Mouse (Mus musculus) embryonic stem cell, embryonic (primary cell): ENCODE data around the gene Sgms1.

Experiments used
- CTCF ChIA-PET, 4 experiments: fragments of 300-600 bp in 2 of 4; fragments of 350-600 bp in 2 of 4; sonication (Branson Sonifier 250); formaldehyde crosslinking; loops; one replicate each; lab custom pipeline; 2022; ENCODE audit warnings: inconsistent platforms in 2 of 4; lab: Charles Lee
- POLR2A ChIA-PET, 4 experiments: fragments of 300-600 bp in 2 of 4; fragments of 350-600 bp in 2 of 4; sonication (Branson Sonifier 250); formaldehyde crosslinking; loops; one replicate each; lab custom pipeline; 2022; ENCODE audit warnings: antibody characterized with exemption in 4 of 4, inconsistent platforms in 1 of 4; lab: Charles Lee

Gene Sgms1

DNA sequence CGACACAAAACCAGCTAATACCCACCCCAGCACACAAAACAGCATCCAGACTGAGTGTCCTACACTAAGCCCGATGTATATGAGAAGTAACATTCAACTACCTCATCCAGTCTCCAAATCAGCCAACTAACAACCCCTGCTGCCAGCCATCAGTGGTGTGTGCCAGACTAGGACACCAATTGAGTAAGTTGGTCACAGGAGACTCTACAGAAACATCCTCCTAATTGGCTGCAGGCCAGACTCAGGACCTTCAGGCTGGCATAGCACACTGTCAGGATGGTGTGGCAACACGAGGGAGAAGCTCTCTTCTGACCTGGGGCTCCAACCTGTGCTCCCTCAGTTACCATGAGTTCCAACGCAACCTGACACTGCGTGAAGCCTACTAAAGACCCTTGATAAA lies 113.3 kb downstream of the Sgms1 start:
- POLR2A ChIA-PET, result interaction anchor here in 2 of 4 experiments (0.7 to 2.9 kb wide), 15 partner anchors 10 to 436 kb away, joined by 3 to 14 read pairs (median 4); no protein-coding TSS in a partner anchor
- CTCF ChIA-PET, result no interaction called here

GRCm38 (mm10) chr19:32275068-32275925 lies 114.2 kb downstream of the Sgms1 start:
- ChIA-PET POLR2A (interaction anchor here in 3 of 4 experiments (0.6 to 2.9 kb wide), 23 partner anchors 9 to 437 kb away, joined by 3 to 14 read pairs (median 4); no protein-coding TSS in a partner anchor), CTCF (interaction anchor here in 1 of 4 experiments (0.9 kb wide), 1 partner anchor 113 kb away, joined by 3 read pairs; no protein-coding TSS in a partner anchor)

- CTCF ChIA-PET, result no interaction called here
Observed at GRCm38 (mm10) chr19:32274145-32274544, 115.4 kb downstream of the Sgms1 start.

DNA sequence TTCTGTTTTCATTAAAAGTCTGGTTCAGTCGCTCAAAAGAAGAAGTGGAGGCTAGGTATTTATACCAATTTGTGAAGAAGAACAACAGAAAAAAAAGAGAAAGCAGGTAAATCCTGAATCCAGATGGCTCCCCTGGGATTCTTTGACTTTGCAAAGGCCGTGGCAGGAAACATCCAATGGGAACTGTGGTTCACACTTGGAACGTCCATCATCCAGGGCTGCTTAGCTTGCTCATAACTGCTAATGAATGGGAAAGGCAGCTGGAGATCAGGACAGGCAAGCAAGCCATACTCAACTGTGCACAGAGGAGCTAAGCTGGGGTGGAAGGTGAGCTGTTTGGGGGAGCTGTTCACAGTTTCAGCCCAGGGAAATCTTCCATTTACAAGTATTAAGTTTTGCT lies 115.8 kb downstream of the Sgms1 start:
- ChIA-PET POLR2A (interaction anchor here in 2 of 4 experiments (0.8 to 3.2 kb wide), 7 partner anchors 9 to 63 kb away, joined by 3 to 21 read pairs (median 3); no protein-coding TSS in a partner anchor), CTCF (interaction anchor here in 1 of 4 experiments (1.0 kb wide), 1 partner anchor 35 kb away, joined by 3 read pairs; no protein-coding TSS in a partner anchor)

More at GRCm38 (mm10) chr19:32274145-32274544, 115.4 kb downstream of the Sgms1 start:
- POLR2A ChIA-PET, result interaction anchor here in 2 of 4 experiments (0.6 to 3.2 kb wide), 11 partner anchors 7 to 78 kb away, joined by 3 to 21 read pairs (median 3); no protein-coding TSS in a partner anchor

DNA sequence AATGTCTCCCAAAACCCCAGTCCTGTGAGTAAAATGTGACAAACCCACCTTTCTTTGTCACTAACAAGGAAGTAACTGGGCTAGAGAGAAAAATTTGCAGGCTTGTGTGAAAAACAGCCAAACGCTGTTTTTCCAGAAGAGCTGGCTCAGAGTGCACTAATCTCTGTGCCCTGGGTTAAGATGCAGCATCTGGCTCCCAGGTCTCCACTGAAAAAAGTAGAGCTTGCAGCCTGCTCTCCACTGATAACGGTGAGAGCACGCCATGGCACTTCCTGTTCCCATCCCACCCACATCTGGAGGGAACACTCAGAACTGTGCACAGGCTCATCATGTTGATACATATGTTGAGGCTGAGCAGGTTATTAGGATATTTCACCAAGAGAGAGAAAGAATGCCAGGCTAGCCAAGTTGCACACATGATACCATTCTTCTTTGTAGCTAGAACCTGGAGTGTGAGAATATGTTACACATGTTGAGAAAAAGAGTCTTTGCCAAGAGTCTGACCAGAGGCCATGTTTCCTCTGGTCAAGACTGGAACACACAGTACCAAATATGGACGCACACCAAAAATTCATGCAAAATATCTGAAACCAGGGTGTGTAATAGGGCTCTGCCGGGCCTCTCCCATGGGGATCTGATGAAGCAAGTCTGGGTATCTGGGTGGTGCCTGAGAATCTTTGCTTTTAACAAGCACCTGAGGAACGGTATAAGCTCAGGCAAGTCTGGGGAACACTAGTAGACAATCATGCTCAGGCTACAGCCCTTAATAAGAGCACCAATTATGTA lies 116.8 kb downstream of the Sgms1 start:
- CTCF ChIA-PET, result interaction anchor here in 2 of 4 experiments (0.7 to 1.0 kb wide), 2 partner anchors 37 to 168 kb away, joined by 3 read pairs; no protein-coding TSS in a partner anchor
- POLR2A ChIA-PET, result interaction anchor here in 3 of 4 experiments (0.6 to 3.2 kb wide), 20 partner anchors 10 to 117 kb away, joined by 3 to 21 read pairs (median 4); partner anchors contain the start of gene Sgms1 (in 2 of the 3)

GRCm38 (mm10) chr19:32271455-32272200 lies 117.9 kb downstream of the Sgms1 start:
- ChIA-PET CTCF (interaction anchor here in 2 of 4 experiments (0.6 to 0.8 kb wide), 3 partner anchors 48 to 169 kb away, joined by 3 to 5 read pairs (median 3); no protein-coding TSS in a partner anchor), POLR2A (interaction anchor here in 3 of 4 experiments (0.7 to 3.2 kb wide), 24 partner anchors 10 to 119 kb away, joined by 3 to 21 read pairs (median 4); partner anchors contain the start of gene Sgms1 (in 2 of the 3))

DNA sequence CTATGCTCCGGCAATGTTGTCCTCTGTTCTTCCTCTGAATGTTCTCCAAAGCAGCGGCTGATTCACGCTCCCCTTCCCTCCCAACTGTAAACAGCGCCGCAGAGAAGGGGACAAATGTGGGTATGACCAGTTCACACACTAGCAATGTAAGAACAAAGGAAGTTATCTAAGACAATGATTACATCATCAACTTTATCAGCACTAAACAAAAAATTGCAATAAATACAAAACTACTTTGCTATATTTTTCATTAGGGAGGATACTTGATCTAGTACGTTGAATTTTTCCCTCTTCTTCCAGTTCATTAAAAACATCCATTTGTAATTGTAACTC lies 119.7 kb downstream of the Sgms1 start:
- ChIA-PET CTCF (no interaction called here), POLR2A (interaction anchor here in 1 of 4 experiments (1.1 to 2.0 kb wide), 2 partner anchors 9 to 96 kb away, joined by 3 to 8 read pairs; no protein-coding TSS in a partner anchor)

DNA sequence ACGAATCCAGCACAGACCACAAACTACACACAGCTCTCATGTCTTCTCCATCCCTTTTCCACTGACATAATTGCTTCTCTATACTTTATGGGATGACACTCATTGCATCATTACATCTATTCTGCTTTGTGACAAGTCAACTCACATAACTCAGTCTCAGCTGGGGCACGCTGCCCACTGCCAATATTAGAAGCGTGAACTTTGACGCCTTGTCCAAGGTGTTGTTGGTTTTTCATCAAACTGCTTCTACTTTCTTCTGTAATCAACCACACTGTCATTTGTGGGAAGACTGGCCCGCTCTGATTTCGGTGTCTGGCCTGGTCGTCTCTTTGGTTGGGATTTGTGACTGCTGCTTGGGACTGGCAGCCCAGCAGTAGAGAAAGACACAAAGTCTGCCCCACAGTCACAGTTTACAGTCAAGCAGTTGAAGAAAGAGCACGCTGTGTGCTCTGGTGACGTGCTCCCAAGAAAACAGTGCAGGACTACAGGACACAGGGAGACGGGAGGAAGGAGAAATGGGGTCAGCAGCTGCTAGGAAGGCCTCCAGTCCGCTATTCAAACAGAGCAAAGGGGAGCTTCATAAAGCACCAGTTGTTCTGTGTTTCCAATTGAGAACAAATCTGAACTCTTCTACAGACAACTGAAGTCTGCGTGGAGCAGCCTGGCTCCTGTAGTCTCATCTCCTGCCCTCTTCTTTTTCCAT lies 120.2 kb downstream of the Sgms1 start:
- ChIA-PET POLR2A (interaction anchor here in 1 of 4 experiments (1.1 to 2.0 kb wide), 2 partner anchors 8 to 96 kb away, joined by 3 to 8 read pairs; no protein-coding TSS in a partner anchor), CTCF (no interaction called here)

DNA sequence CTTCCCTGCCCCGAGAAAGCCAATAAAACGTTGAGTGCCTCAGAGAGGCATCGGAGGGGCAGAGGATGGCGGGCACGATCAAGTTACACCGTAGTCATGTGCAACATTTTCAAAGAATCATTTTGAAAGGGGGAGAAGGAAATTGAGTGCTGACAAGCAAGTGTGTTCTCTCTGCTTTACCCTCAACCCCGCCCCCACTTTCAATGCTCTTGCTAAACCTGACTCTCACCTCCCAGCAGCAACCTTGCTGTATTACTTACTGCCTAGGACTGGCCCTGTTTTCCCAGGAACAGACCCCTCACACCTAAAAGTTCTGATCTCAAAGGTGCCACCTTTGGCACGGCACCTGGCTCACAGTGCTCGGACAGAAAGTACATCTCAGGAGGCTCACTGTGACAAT lies 121.0 kb downstream of the Sgms1 start:
- ChIA-PET POLR2A (interaction anchor here in 1 of 4 experiments (0.9 to 2.0 kb wide), 2 partner anchors 8 to 26 kb away, joined by 4 to 8 read pairs; no protein-coding TSS in a partner anchor), CTCF (no interaction called here)

DNA sequence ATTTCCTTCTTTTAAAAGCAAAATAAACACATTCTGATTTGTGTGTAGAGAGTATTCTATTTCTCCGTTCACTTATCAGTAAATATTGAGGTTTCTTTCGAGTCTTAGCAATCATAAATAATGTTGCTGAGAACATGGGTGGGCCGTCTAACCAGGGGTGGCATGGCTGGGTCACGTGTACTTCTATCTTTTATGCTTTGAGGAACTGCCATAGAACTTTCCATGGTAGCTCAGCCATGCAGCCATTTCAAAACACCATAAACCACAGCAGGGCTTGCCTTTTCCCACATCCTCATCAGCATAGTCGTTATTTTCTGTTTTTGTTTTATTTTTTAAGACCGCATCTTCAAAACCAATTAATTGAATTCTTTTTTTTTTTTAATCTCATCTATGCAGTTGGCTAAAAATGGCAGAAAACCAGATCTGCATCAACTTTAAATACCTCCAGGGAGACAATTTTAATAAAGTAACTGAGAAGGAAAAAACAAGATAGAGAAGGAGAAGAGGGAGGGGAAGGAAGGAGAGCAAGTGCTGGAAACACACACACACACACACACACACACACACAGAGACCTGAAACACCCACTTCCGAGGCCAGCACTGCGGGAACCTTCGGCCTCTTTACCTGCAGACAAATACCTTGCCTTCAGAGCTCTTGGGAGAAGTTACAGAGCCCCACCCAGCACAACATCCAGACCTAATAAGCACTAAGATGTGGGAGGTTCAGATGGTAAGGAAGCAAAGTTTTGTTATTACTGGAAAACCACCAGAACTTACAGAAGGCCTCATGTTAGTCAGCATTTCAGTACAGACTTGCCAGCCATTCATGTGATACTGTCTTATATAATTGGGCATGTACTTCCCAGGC lies 122.9 kb downstream of the Sgms1 start:
- CTCF ChIA-PET, result no interaction called here
- POLR2A ChIA-PET, result interaction anchor here in 2 of 4 experiments (0.7 to 2.4 kb wide), 8 partner anchors 9 to 322 kb away, joined by 3 to 9 read pairs (median 5); no protein-coding TSS in a partner anchor

DNA sequence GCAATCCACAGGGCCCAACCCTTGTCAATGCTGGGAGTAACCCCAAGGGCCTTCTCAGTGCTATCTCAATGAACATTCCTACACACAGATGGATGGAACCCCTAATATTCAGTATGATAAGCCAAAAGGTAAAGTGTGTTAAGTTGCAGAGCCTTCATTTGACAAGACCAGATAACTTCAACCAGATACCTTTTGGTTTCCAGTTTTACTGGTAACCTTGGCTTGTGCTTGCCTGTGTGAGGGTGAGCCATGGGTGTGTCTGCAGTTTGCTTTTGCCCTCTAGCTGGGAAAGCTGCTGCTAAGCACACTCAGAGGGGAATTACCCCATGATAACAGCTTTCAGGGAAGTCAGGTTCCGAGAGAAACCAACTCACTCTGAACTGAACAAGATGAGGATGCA lies 125.8 kb downstream of the Sgms1 start:
- ChIA-PET CTCF (no interaction called here), POLR2A (interaction anchor here in 3 of 4 experiments (0.6 to 2.0 kb wide), 4 partner anchors 9 to 23 kb away, joined by 3 to 9 read pairs (median 3); no protein-coding TSS in a partner anchor)

DNA sequence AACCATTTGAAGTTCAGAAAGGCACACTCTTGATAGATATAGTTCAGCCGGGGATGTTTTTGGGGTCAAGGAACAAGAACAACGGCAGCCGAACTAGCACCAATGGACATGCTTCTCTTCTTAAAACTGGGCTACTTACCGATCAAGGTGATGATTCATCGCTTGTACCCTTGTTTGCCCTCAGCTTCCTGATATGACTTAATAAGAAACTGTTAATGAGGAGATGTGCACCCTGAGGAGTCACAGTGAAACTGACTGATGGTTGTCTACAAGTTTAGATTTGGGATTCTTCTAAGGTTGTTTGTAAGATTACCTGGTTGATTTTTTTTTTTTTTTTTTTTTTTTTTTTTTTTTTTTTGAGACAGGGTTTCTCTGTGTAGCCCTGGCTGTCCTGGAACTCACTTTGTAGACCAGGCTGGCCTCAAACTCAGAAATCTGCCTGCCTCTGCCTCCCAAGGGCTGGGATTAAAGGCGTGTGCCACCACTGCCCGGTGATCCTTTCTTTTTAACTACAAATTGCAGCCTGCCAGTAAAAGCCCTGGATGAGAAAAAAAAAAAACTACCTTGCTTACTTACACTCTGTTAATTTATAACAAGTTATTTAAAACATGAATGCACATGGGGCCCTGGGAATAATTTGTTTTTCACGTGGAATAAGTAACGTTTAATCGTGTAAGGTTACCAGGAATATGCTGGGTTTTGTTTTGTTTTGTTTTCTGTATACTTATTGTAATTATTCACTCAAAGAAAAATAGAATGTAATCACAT lies 126.5 kb downstream of the Sgms1 start:
- POLR2A ChIA-PET, result interaction anchor here (1.1 to 3.8 kb wide), 8 partner anchors 8 to 58 kb away, joined by 3 to 27 read pairs (median 11); no protein-coding TSS in a partner anchor

DNA sequence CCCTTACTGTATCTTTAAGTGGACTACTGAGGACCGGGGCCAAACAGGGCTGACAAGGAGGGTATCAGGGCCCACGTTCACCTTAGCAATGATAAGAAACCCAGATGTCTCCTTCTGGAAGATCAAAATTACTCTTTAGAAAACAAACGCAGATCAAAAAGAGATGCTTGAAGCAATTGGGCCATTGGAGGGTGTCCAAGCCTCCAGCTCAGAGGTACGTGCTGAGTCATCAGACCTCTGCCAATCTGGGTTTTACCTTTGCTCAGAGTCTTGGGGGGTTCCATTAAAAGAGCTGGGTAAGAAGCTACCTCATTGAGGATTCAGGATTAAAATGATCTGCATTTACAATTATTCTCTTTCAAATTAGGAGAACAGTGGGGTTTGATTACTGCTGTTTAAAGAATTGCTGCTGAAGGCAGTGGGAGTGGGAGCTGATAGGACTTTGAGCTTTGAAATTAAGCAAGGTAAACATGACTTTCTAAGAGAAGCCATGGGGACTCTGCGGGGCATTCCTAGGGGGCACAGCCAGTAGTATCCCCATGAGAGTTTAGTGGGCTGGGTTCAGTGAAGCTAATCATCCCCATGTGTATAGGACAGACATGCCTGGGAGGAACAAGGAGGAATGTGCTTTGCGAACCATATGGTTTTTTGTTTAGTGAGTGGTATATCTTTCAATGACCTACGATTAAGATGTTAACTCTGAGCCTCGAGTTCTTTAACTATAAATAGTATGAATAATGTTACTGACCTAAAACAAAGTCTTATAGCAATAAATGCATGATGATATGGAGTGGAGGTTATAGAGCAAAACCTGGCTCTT lies 128.4 kb downstream of the Sgms1 start:
- CTCF ChIA-PET, result interaction anchor here in 2 of 4 experiments (0.6 to 1.5 kb wide), 2 partner anchors 42 to 59 kb away, joined by 5 to 7 read pairs; no protein-coding TSS in a partner anchor

More for the DNA sequence above, 126.5 kb downstream of the Sgms1 start:
- CTCF ChIA-PET, result no interaction called here

DNA sequence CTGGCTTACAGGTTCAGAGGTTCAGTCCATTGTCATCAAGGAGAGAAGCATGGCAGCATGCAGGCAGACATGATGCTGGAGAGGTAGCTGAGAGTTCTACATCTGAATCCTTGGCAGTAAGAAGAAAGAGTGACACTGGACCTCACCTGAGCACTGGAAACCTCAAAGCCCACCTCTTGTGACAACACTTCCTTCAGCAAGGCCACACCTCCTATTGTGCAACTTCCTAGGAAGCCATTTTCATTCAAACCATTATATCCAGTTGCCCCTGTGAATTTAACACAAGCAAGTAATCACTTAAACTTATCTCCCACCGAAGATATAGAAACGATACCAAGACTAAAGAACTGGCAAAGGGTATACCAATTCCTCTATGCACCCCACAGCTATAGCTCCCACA lies 129.7 kb downstream of the Sgms1 start:
- ChIA-PET POLR2A (interaction anchor here in 3 of 4 experiments (0.6 to 13.7 kb wide), 18 partner anchors 8 to 129 kb away, joined by 3 to 221 read pairs (median 7); partner anchors contain the start of gene Sgms1 (in 1 of the 3)), CTCF (no interaction called here)

More for the DNA sequence above, 128.4 kb downstream of the Sgms1 start:
- POLR2A ChIA-PET, result interaction anchor here (0.5 to 13.7 kb wide), 40 partner anchors 9 to 128 kb away, joined by 3 to 221 read pairs (median 5); partner anchors contain the start of gene Sgms1 (in 1 of the 4)
